Mouse (Mus musculus) heart, embryonic 10.5 days (tissue): ENCODE measurements around the gene Trappc3l. TPM values are rescaled to one million over a fixed set of nuclear protein-coding genes. Genes with fewer than 3 reads are reported as not detected.

Experiments
- DNase-seq: peaks from one replicate; pipeline ENCODE4 v3.0.0-alpha.2; 2017; ENCODE audit warnings: low spot score
- H3K27ac ChIP-seq: fragments of 300-500 bp; sonication (generic); 2 replicates; pipeline ENCODE4 v1.5.1; 2016; ENCODE audit warnings: mild to moderate bottlenecking
- H3K27me3 ChIP-seq: fragments of 300-500 bp; sonication (generic); 2 replicates; pipeline ENCODE4 v1.6.1; 2016; ENCODE audit warnings: mild to moderate bottlenecking; ENCODE audit not compliant: poor library complexity, insufficient read depth, severe bottlenecking
- H3K36me3 ChIP-seq: fragments of 300-500 bp; sonication (generic); 2 replicates; pipeline ENCODE4 v1.6.1; 2016; ENCODE audit warnings: mild to moderate bottlenecking, moderate library complexity
- H3K4me1 ChIP-seq: fragments of 300-500 bp; sonication (generic); 2 replicates; pipeline ENCODE4 v1.6.1; 2016; ENCODE audit warnings: mild to moderate bottlenecking
- H3K4me3 ChIP-seq: fragments of 300-500 bp; sonication (generic); 2 replicates; pipeline ENCODE4 v1.5.1; 2016; ENCODE audit warnings: mild to moderate bottlenecking, moderate library complexity
- H3K9me3 ChIP-seq: fragments of 300-500 bp; sonication (generic); 2 replicates; pipeline ENCODE4 v1.6.1; 2016; ENCODE audit warnings: mild to moderate bottlenecking, moderate library complexity
- WGBS: fragments of 180-500 bp; shearing (Covaris S2); methylation state at CpG from one replicate; pipeline ENCODE4 v1.1.7; 2016; 5-methylcytosine and 5-hydroxymethylcytosine counted together
- polyA plus RNA-seq: library from polyadenylated mRNA; unstranded; fragments of >200 nt; fragmentation: Nextera tagmentation; extraction: Ambion mirVana; gene quantifications from 2 replicates; pipeline ENCODE4 v1.2.1, GENCODE M21; 2016

Gene Trappc3l
- polyA plus RNA-seq, 1 experiment from 2014 or later, result not detected

DNA sequence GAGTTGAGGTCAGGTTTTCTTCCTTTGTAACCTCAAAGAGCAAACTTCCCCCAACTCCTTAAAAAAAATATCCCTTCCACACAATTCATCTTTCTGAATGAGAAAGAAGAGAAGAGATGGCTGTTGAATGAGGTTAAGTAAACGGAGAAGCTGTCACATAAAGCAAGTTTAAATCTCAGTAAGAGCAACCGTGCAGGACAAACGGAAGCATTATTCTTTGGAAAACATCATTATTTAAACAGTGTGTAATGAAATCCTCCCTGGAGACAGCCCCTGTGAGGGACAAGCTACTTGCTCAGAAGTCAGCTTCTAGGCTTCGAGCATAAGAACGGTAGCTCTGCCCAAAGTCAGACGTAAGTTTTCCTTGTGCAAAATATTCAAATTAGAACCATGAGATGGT lies 113.1 kb downstream of the Trappc3l start:
- Histone ChIP-seq H3K27me3 (no peaks in the 10 kb centered on the region), H3K4me3 (no peak overlapping the region), H3K9me3 (no peaks in the 10 kb centered on the region), H3K27ac (no peak overlapping the region), H3K4me1 (no peaks in the 10 kb centered on the region), H3K36me3 (peaks cover 12% of the 10 kb centered on the region; the same call in 1 of the 2 replicates)
- 82% methylated on average over 6 of the region's 6 CpGs for WGBS
- no peak for DNase-seq

- Histone ChIP-seq H3K9me3 (no peaks in the 10 kb centered on the region), H3K27me3 (no peaks in the 10 kb centered on the region), H3K4me3 (no peak overlapping the region), H3K4me1 (peaks cover 4% of the 10 kb centered on the region), H3K27ac (no peak overlapping the region), H3K36me3 (peaks cover 12% of the 10 kb centered on the region; the same call in 1 of the 2 replicates)
- WGBS, result 85% methylated on average over 3 of the region's 3 CpGs
- DNase-seq, result no peak
Measured at GRCm38 (mm10) chr10:34151827-34152226, 114.4 kb downstream of the Trappc3l start.

GRCm38 (mm10) chr10:34155796-34156554 lies 118.6 kb downstream of the Trappc3l start:
- 87% methylated on average over 12 of the region's 12 CpGs for WGBS
- Histone ChIP-seq H3K36me3 (peaks cover 24% of the 10 kb centered on the region; the same call in 1 of the 2 replicates), H3K4me3 (no peak overlapping the region)

More at GRCm38 (mm10) chr10:34155796-34156554, 118.6 kb downstream of the Trappc3l start:
- Histone ChIP-seq H3K27ac (no peak overlapping the region), H3K4me1 (peaks cover 13% of the 10 kb centered on the region), H3K9me3 (no peaks in the 10 kb centered on the region), H3K27me3 (no peaks in the 10 kb centered on the region)
- DNase-seq, result no peak

Other genes starting within 250 kb of the Trappc3l start
- not detected in 2 replicates for gene Sult3a1, start 179.9 kb upstream of the Trappc3l start, polyA plus RNA-seq
- gene Rsph4a, start 132.5 kb upstream of the Trappc3l start, polyA plus RNA-seq, result not detected in 2 replicates
- gene Zup1, start 86.3 kb upstream of the Trappc3l start, polyA plus RNA-seq, result 14.5 and 18.7 TPM in 2 replicates
- gene Rwdd1, start 18.0 kb upstream of the Trappc3l start, polyA plus RNA-seq, result 106 and 125 TPM in 2 replicates
- gene Calhm4, start 6.7 kb downstream of the Trappc3l start, polyA plus RNA-seq, result 0.04 TPM in 1 of 2 replicates, not detected in the other
- gene Calhm5, start 58.9 kb downstream of the Trappc3l start, polyA plus RNA-seq, result 0.70 and 0.95 TPM in 2 replicates
- 0.48 and 0.88 TPM in 2 replicates for gene Calhm6, start 90.4 kb downstream of the Trappc3l start, polyA plus RNA-seq
- gene Dse, start 170.1 kb downstream of the Trappc3l start, polyA plus RNA-seq, result 20.9 and 22.8 TPM in 2 replicates
- 57.5 and 69.9 TPM in 2 replicates for gene Tspyl1, start 244.6 kb downstream of the Trappc3l start, polyA plus RNA-seq